Mouse (Mus musculus) olfactory bulb, adult 2 months (tissue): ENCODE measurements around the gene Acin1.

Source experiments
- CTCF ChIP-seq: fragments of 200-500 bp; IDR thresholded peaks from 2 replicates; pipeline ENCODE4 v1.5.1; 2012; ENCODE audit warnings: low read depth, mild to moderate bottlenecking, low read length, moderate library complexity; ENCODE audit not compliant: insufficient read depth
- POLR2A ChIP-seq: fragments of 200-500 bp; IDR thresholded peaks from 2 replicates; pipeline ENCODE4 v1.6.1; 2012; ENCODE audit warnings: mild to moderate bottlenecking, low read depth, low read length, moderate library complexity; ENCODE audit not compliant: insufficient read depth

- TF ChIP-seq POLR2A (no peak), CTCF (no peak)
These were observed 91.9 kb downstream of the Acin1 start for GRCm38 (mm10) chr14:54594631-54595414.
